Mouse (Mus musculus): Measurements from ENCODE around the gene Adgrg7. TPM values are rescaled to one million over a fixed set of nuclear protein-coding genes. Genes with fewer than 3 reads are reported as not detected.
A peak's percentile ranks its signal among the peaks of the same experiment; 100 is the strongest.

The Adgrg7 gene
- polyA plus RNA-seq, 1 experiment from 2014 or later, result not detected

- DNase-seq (ENCODE audit: low spot score) (no peak), ATAC-seq (ENCODE audit: low FRiP score, low TSS enrichment) (no peak)
- Histone ChIP-seq H3K9ac (ENCODE audit: low read length) (no peak overlapping the region), H3K27ac (replicated peaks) (no peak overlapping the region), H3K9me3 (ENCODE audit: control insufficient read depth, low read length) (no peaks in the 10 kb centered on the region), H3K27me3 (ENCODE audit: control insufficient read depth, insufficient read depth, low read length) (no peaks in the 10 kb centered on the region), H3K36me3 (ENCODE audit: control insufficient read depth, insufficient read depth, low read length) (no peaks in the 10 kb centered on the region), H3K4me2 (replicated peaks; ENCODE audit: low read depth) (no peak overlapping the region), H3K4me3 (ENCODE audit: low read depth, low read length) (no peak overlapping the region), H3K4me1 (replicated peaks; ENCODE audit: control insufficient read depth, insufficient read depth) (no peaks in the 10 kb centered on the region)
- 43% methylated on average over 2 of the region's 2 CpGs for WGBS
- peak; percentile 75 for TF ChIP-seq CTCF (IDR thresholded peaks at IDR 0.05; ENCODE audit: low read depth)
- no peak for TF ChIP-seq EP300 (optimal IDR thresholded peaks at IDR 0.05)
Measured at GRCm38 (mm10) chr16:56800469-56800868, 4.8 kb upstream of the Adgrg7 start.

- no peaks in the 10 kb centered on the region for H3K36me3 ChIP-seq (ENCODE audit: control insufficient read depth, insufficient read depth, low read length)
- 84% methylated on average over 3 of the region's 3 CpGs for WGBS
- H3K27ac ChIP-seq (replicated peaks), result no peak overlapping the region
- TF ChIP-seq EP300 (optimal IDR thresholded peaks at IDR 0.05), result no peak
- H3K4me2 ChIP-seq (replicated peaks; ENCODE audit: low read depth), result no peak overlapping the region
- DNase-seq (ENCODE audit: low spot score) (no peak), ATAC-seq (ENCODE audit: low FRiP score, low TSS enrichment) (no peak)
- no peak overlapping the region for H3K9ac ChIP-seq (ENCODE audit: low read length)
- H3K9me3 ChIP-seq (ENCODE audit: control insufficient read depth, low read length), result no peaks in the 10 kb centered on the region
- H3K27me3 ChIP-seq (ENCODE audit: control insufficient read depth, insufficient read depth, low read length), result no peaks in the 10 kb centered on the region
- H3K4me3 ChIP-seq (ENCODE audit: low read depth, low read length), result no peak overlapping the region
- no peaks in the 10 kb centered on the region for H3K4me1 ChIP-seq (replicated peaks; ENCODE audit: control insufficient read depth, insufficient read depth)
Measured at GRCm38 (mm10) chr16:56799541-56800029, 3.9 kb upstream of the Adgrg7 start.

GRCm38 (mm10) chr16:56798873-56799272 is 3.2 kb upstream of the Adgrg7 start:
- Histone ChIP-seq H3K27ac (replicated peaks) (no peak overlapping the region), H3K4me2 (replicated peaks; ENCODE audit: low read depth) (no peak overlapping the region), H3K36me3 (ENCODE audit: control insufficient read depth, insufficient read depth, low read length) (no peaks in the 10 kb centered on the region), H3K9ac (ENCODE audit: low read length) (no peak overlapping the region), H3K9me3 (ENCODE audit: control insufficient read depth, low read length) (no peaks in the 10 kb centered on the region), H3K4me3 (ENCODE audit: low read depth, low read length) (no peak overlapping the region), H3K4me1 (replicated peaks; ENCODE audit: control insufficient read depth, insufficient read depth) (no peaks in the 10 kb centered on the region), H3K27me3 (ENCODE audit: control insufficient read depth, insufficient read depth, low read length) (no peaks in the 10 kb centered on the region)
- WGBS, result 55% methylated on average over 7 of the region's 7 CpGs
- no peak for ATAC-seq (ENCODE audit: low FRiP score, low TSS enrichment)
- no peak for TF ChIP-seq CTCF (IDR thresholded peaks at IDR 0.05; ENCODE audit: low read depth)
- no peak for DNase-seq (ENCODE audit: low spot score)

GRCm38 (mm10) chr16:56794383-56795144 is 1.1 kb downstream of the Adgrg7 start:
- Histone ChIP-seq H3K27me3 (ENCODE audit: control insufficient read depth, insufficient read depth, low read length) (no peaks in the 10 kb centered on the region), H3K4me2 (replicated peaks; ENCODE audit: low read depth) (no peak overlapping the region), H3K4me1 (replicated peaks; ENCODE audit: control insufficient read depth, insufficient read depth) (no peaks in the 10 kb centered on the region), H3K9ac (ENCODE audit: low read length) (no peak overlapping the region), H3K36me3 (ENCODE audit: control insufficient read depth, insufficient read depth, low read length) (no peaks in the 10 kb centered on the region), H3K27ac (replicated peaks) (no peak overlapping the region), H3K9me3 (ENCODE audit: control insufficient read depth, low read length) (no peaks in the 10 kb centered on the region), H3K4me3 (ENCODE audit: low read depth, low read length) (no peak overlapping the region)
- ATAC-seq (ENCODE audit: low FRiP score, low TSS enrichment) (no peak), DNase-seq (ENCODE audit: low spot score) (no peak)
- WGBS, result 85% methylated on average over 7 of the region's 7 CpGs
- TF ChIP-seq EP300 (optimal IDR thresholded peaks at IDR 0.05) (no peak), CTCF (IDR thresholded peaks at IDR 0.05; ENCODE audit: low read depth) (no peak)

- Histone ChIP-seq H3K36me3 (ENCODE audit: control insufficient read depth, insufficient read depth, low read length) (no peaks in the 10 kb centered on the region), H3K4me2 (replicated peaks; ENCODE audit: low read depth) (no peak overlapping the region), H3K9ac (ENCODE audit: low read length) (no peak overlapping the region), H3K27me3 (ENCODE audit: control insufficient read depth, insufficient read depth, low read length) (no peaks in the 10 kb centered on the region), H3K9me3 (ENCODE audit: control insufficient read depth, low read length) (no peaks in the 10 kb centered on the region), H3K4me1 (replicated peaks; ENCODE audit: control insufficient read depth, insufficient read depth) (no peaks in the 10 kb centered on the region), H3K27ac (replicated peaks) (no peak overlapping the region), H3K4me3 (ENCODE audit: low read depth, low read length) (no peak overlapping the region)
- TF ChIP-seq EP300 (optimal IDR thresholded peaks at IDR 0.05), result no peak
- TF ChIP-seq CTCF (IDR thresholded peaks at IDR 0.05; ENCODE audit: low read depth), result no peak
- WGBS, result 42% methylated on average over 1 of the region's 1 CpGs
- DNase-seq (ENCODE audit: low spot score), result peak; percentile 22
- peak; percentile 87 for ATAC-seq (ENCODE audit: low FRiP score, low TSS enrichment)
Measured at GRCm38 (mm10) chr16:56793778-56794177, 1.9 kb downstream of the Adgrg7 start.

- DNase-seq (ENCODE audit: low spot score), result no peak
- H3K4me3 ChIP-seq (ENCODE audit: low read depth, low read length), result no peak overlapping the region
- H3K9me3 ChIP-seq (ENCODE audit: control insufficient read depth, low read length), result no peaks in the 10 kb centered on the region
- WGBS, result 90% methylated on average over 2 of the region's 2 CpGs
- H3K4me1 ChIP-seq (replicated peaks; ENCODE audit: control insufficient read depth, insufficient read depth), result no peaks in the 10 kb centered on the region
- no peak overlapping the region for H3K9ac ChIP-seq (ENCODE audit: low read length)
- H3K36me3 ChIP-seq (ENCODE audit: control insufficient read depth, insufficient read depth, low read length), result no peaks in the 10 kb centered on the region
- H3K27me3 ChIP-seq (ENCODE audit: control insufficient read depth, insufficient read depth, low read length), result no peaks in the 10 kb centered on the region
- no peak for ATAC-seq (ENCODE audit: low FRiP score, low TSS enrichment)
- no peak overlapping the region for H3K4me2 ChIP-seq (replicated peaks; ENCODE audit: low read depth)
- TF ChIP-seq CTCF (IDR thresholded peaks at IDR 0.05; ENCODE audit: low read depth) (no peak), EP300 (optimal IDR thresholded peaks at IDR 0.05) (no peak)
- H3K27ac ChIP-seq (replicated peaks), result no peak overlapping the region
Measured at GRCm38 (mm10) chr16:56785943-56786342, 9.7 kb downstream of the Adgrg7 start.

Data from stomach, postnatal 0 days (tissue).